Mouse (Mus musculus): ENCODE results near the gene Sptb. TPM values are rescaled to one million over a fixed set of nuclear protein-coding genes. Genes with fewer than 3 reads are reported as not detected.

Gene Sptb
- polyA plus RNA-seq (2014; fragmentation: Nextera tagmentation; extraction: Ambion mirVana) = 2.4 and 3.0 TPM in 2 replicates

- no peaks in the 10 kb centered on the region; the same call in 1 of the 2 replicates for H3K4me1 ChIP-seq (ENCODE audit: control insufficient read depth, insufficient read depth, low read length)
- H3K4me2 ChIP-seq (ENCODE audit: low read depth, low read length) = peak within 1 kb of the TSS; percentile 94
- peak within 1 kb of the TSS; percentile 61 for H3K9ac ChIP-seq (replicated peaks; ENCODE audit: low read length)
- ATAC-seq (replicated peaks; ENCODE audit: insufficient number of reproducible peaks, low FRiP score, low TSS enrichment, low read depth) = peak; percentile 74
- H3K9me3 ChIP-seq (replicated peaks; ENCODE audit: control insufficient read depth, low read length) = no peaks in the 10 kb centered on the region
- peaks cover 28% of the 10 kb centered on the region for H3K27me3 ChIP-seq (ENCODE audit: control insufficient read depth, insufficient read depth, low read length)
- H3K4me3 ChIP-seq (ENCODE audit: low read depth, low read length) = peak within 1 kb of the TSS; percentile 64
- peak; percentile 55 for DNase-seq (ENCODE audit: low spot score)
- WGBS = under 1% methylated on average over 40 of the region's 40 CpGs
- no peaks in the 10 kb centered on the region for H3K36me3 ChIP-seq (replicated peaks; ENCODE audit: control insufficient read depth, insufficient read depth, low read depth, low read length)
- H3K27ac ChIP-seq (replicated peaks; ENCODE audit: low read depth, low read length) = no peak within 1 kb of the TSS
These were observed at the start of gene Sptb for GRCm38 (mm10) chr12:76710351-76711100. TSS of gene Sptb (minus strand) at chr12:76710547.

DNA sequence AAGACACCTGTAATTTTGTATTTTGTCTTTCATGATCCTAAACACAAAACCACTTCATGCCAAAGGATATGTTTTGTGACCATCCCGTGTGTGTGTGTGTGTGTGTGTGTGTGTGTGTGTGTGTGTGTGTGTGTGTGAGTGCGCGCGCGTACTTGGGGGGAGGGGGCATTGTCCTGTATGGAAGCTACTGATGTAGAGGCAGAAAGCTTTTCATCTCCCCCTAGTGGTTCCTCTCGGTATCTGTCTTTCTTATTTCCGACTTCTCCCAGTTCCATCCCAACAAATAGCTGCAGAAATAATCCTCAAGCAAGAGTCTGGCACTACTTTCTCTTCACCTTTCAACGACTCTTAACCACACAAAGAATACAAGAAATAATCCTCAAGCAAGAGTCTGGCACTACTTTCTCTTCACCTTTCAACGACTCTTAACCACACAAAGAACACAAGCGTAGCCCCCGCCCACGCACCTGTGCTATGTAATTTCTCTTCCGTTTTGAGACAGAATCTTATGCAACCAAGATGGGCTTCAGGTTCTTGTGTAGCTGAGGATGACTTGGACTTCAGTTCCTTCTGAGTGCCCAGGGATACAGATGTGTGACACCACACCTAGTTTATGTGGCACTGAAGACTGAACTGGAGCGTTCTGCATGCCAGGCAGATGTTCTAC, 42.4 kb upstream of the Sptb start:
- H3K4me3 ChIP-seq (ENCODE audit: low read depth, low read length) = no peak overlapping the region
- no peaks in the 10 kb centered on the region for H3K4me1 ChIP-seq (ENCODE audit: control insufficient read depth, insufficient read depth, low read length)
- WGBS = 46% methylated on average over 14 of the region's 14 CpGs
- H3K36me3 ChIP-seq (replicated peaks; ENCODE audit: control insufficient read depth, insufficient read depth, low read depth, low read length) = no peaks in the 10 kb centered on the region
- ATAC-seq (replicated peaks; ENCODE audit: insufficient number of reproducible peaks, low FRiP score, low TSS enrichment, low read depth) (no peak), DNase-seq (ENCODE audit: low spot score) (peak; percentile 81)
- no peak overlapping the region for H3K4me2 ChIP-seq (ENCODE audit: low read depth, low read length)
- H3K27ac ChIP-seq (replicated peaks; ENCODE audit: low read depth, low read length) = no peak overlapping the region
- H3K27me3 ChIP-seq (ENCODE audit: control insufficient read depth, insufficient read depth, low read length) = no peaks in the 10 kb centered on the region
- H3K9me3 ChIP-seq (replicated peaks; ENCODE audit: control insufficient read depth, low read length) = no peaks in the 10 kb centered on the region
- H3K9ac ChIP-seq (replicated peaks; ENCODE audit: low read length) = no peak overlapping the region

- H3K4me2 ChIP-seq (ENCODE audit: low read depth, low read length) = no peak overlapping the region
- 74% methylated on average over 16 of the region's 16 CpGs for WGBS
- no peak overlapping the region for H3K9ac ChIP-seq (replicated peaks; ENCODE audit: low read length)
These were observed 40.6 kb upstream of the Sptb start for GRCm38 (mm10) chr12:76750866-76751459.

GRCm38 (mm10) chr12:76727955-76728354, 17.6 kb upstream of the Sptb start:
- Histone ChIP-seq H3K4me3 (ENCODE audit: low read depth, low read length) (no peak overlapping the region), H3K27ac (replicated peaks; ENCODE audit: low read depth, low read length) (no peak overlapping the region), H3K9ac (replicated peaks; ENCODE audit: low read length) (no peak overlapping the region), H3K9me3 (replicated peaks; ENCODE audit: control insufficient read depth, low read length) (no peaks in the 10 kb centered on the region), H3K36me3 (replicated peaks; ENCODE audit: control insufficient read depth, insufficient read depth, low read depth, low read length) (no peaks in the 10 kb centered on the region), H3K4me1 (ENCODE audit: control insufficient read depth, insufficient read depth, low read length) (no peaks in the 10 kb centered on the region), H3K4me2 (ENCODE audit: low read depth, low read length) (no peak overlapping the region), H3K27me3 (ENCODE audit: control insufficient read depth, insufficient read depth, low read length) (no peaks in the 10 kb centered on the region)
- no peak for DNase-seq (ENCODE audit: low spot score)
- whole genome bisulfite sequencing = 84% methylated on average over 4 of the region's 4 CpGs
- ATAC-seq (replicated peaks; ENCODE audit: insufficient number of reproducible peaks, low FRiP score, low TSS enrichment, low read depth) = no peak

More at GRCm38 (mm10) chr12:76750866-76751459, 40.6 kb upstream of the Sptb start:
- Histone ChIP-seq H3K4me1 (ENCODE audit: control insufficient read depth, insufficient read depth, low read length) (no peaks in the 10 kb centered on the region), H3K4me3 (ENCODE audit: low read depth, low read length) (no peak overlapping the region), H3K27me3 (ENCODE audit: control insufficient read depth, insufficient read depth, low read length) (no peaks in the 10 kb centered on the region), H3K27ac (replicated peaks; ENCODE audit: low read depth, low read length) (no peak overlapping the region), H3K9me3 (replicated peaks; ENCODE audit: control insufficient read depth, low read length) (no peaks in the 10 kb centered on the region), H3K36me3 (replicated peaks; ENCODE audit: control insufficient read depth, insufficient read depth, low read depth, low read length) (no peaks in the 10 kb centered on the region)
- no peak for DNase-seq (ENCODE audit: low spot score)
- no peak for ATAC-seq (replicated peaks; ENCODE audit: insufficient number of reproducible peaks, low FRiP score, low TSS enrichment, low read depth)

DNA sequence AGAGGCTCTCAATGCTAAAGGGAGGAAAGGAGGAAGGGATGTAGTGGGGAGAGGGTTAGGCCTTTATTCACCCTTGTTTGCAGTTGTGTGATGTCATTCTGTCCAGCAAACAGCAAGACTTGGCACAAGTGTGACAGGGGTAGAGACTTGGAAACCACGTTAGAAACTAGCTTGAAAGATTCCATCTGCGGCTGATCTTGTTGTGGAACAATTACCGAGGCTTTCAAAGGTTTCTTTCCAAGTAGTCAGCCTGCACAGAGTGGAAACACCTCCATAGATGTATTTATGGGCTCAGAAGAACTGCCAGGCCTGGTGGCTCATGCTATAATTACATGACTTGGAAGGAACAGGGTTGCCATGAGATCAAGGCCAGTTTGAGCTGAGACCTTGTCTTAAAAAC, 11.7 kb upstream of the Sptb start:
- no peak for DNase-seq (ENCODE audit: low spot score)
- Histone ChIP-seq H3K4me1 (ENCODE audit: control insufficient read depth, insufficient read depth, low read length) (no peaks in the 10 kb centered on the region), H3K27ac (replicated peaks; ENCODE audit: low read depth, low read length) (no peak overlapping the region), H3K36me3 (replicated peaks; ENCODE audit: control insufficient read depth, insufficient read depth, low read depth, low read length) (no peaks in the 10 kb centered on the region), H3K4me2 (ENCODE audit: low read depth, low read length) (no peak overlapping the region), H3K27me3 (ENCODE audit: control insufficient read depth, insufficient read depth, low read length) (no peaks in the 10 kb centered on the region), H3K9me3 (replicated peaks; ENCODE audit: control insufficient read depth, low read length) (no peaks in the 10 kb centered on the region), H3K4me3 (ENCODE audit: low read depth, low read length) (no peak overlapping the region), H3K9ac (replicated peaks; ENCODE audit: low read length) (no peak overlapping the region)
- 79% methylated on average over 3 of the region's 3 CpGs for WGBS
- ATAC-seq (replicated peaks; ENCODE audit: insufficient number of reproducible peaks, low FRiP score, low TSS enrichment, low read depth) = no peak

DNA sequence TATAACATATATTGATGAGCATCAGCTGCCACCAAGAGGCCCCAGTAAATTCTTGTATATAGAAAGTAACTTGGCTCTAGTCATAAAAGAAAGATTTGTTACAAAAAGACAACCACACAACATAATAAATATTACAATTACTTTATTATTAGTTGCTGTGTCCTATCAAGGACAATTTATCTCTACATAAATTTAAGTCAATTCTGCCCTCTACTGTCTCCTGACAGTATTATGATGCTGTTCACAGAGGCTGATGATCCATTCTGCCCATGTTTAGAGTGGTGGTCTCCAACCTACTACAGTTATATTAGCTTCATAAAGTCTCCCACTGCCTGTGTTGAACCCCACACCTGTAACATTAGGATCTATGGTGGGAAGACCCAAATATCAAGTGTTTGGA, 10.2 kb upstream of the Sptb start:
- H3K4me3 ChIP-seq (ENCODE audit: low read depth, low read length) = no peak overlapping the region
- no peak for DNase-seq (ENCODE audit: low spot score)
- ATAC-seq (replicated peaks; ENCODE audit: insufficient number of reproducible peaks, low FRiP score, low TSS enrichment, low read depth) = no peak
- H3K36me3 ChIP-seq (replicated peaks; ENCODE audit: control insufficient read depth, insufficient read depth, low read depth, low read length) = no peaks in the 10 kb centered on the region
- H3K9ac ChIP-seq (replicated peaks; ENCODE audit: low read length) = no peak overlapping the region
- no peaks in the 10 kb centered on the region for H3K27me3 ChIP-seq (ENCODE audit: control insufficient read depth, insufficient read depth, low read length)
- no peak overlapping the region for H3K27ac ChIP-seq (replicated peaks; ENCODE audit: low read depth, low read length)
- no peaks in the 10 kb centered on the region for H3K9me3 ChIP-seq (replicated peaks; ENCODE audit: control insufficient read depth, low read length)
- no peaks in the 10 kb centered on the region for H3K4me1 ChIP-seq (ENCODE audit: control insufficient read depth, insufficient read depth, low read length)
- H3K4me2 ChIP-seq (ENCODE audit: low read depth, low read length) = no peak overlapping the region

GRCm38 (mm10) chr12:76718384-76718783, 8.0 kb upstream of the Sptb start:
- no peak overlapping the region for H3K9ac ChIP-seq (replicated peaks; ENCODE audit: low read length)
- no peak for DNase-seq (ENCODE audit: low spot score)
- WGBS = 78% methylated on average over 4 of the region's 4 CpGs
- H3K27me3 ChIP-seq (ENCODE audit: control insufficient read depth, insufficient read depth, low read length) = no peaks in the 10 kb centered on the region
- no peaks in the 10 kb centered on the region for H3K4me1 ChIP-seq (ENCODE audit: control insufficient read depth, insufficient read depth, low read length)
- no peak overlapping the region for H3K4me2 ChIP-seq (ENCODE audit: low read depth, low read length)
- no peak for ATAC-seq (replicated peaks; ENCODE audit: insufficient number of reproducible peaks, low FRiP score, low TSS enrichment, low read depth)
- H3K36me3 ChIP-seq (replicated peaks; ENCODE audit: control insufficient read depth, insufficient read depth, low read depth, low read length) = no peaks in the 10 kb centered on the region
- H3K4me3 ChIP-seq (ENCODE audit: low read depth, low read length) = no peak overlapping the region
- no peaks in the 10 kb centered on the region for H3K9me3 ChIP-seq (replicated peaks; ENCODE audit: control insufficient read depth, low read length)
- H3K27ac ChIP-seq (replicated peaks; ENCODE audit: low read depth, low read length) = no peak overlapping the region

Measured in embryonic facial prominence, embryonic 11.5 days (tissue).